Mouse (Mus musculus) bone marrow macrophage, adult 2 months (primary cell): ENCODE data around the gene Matn4.

ENCODE experiments used
- CTCF ChIP-seq: IDR thresholded peaks from 2 replicates; pipeline ENCODE4 v1.5.1; 2012; ENCODE audit warnings: low read depth, mild to moderate bottlenecking, low read length, moderate library complexity
- POLR2A ChIP-seq: IDR thresholded peaks from 2 replicates; pipeline ENCODE4 v1.6.1; 2012; ENCODE audit warnings: mild to moderate bottlenecking, low read depth, low read length, borderline replicate concordance

DNA sequence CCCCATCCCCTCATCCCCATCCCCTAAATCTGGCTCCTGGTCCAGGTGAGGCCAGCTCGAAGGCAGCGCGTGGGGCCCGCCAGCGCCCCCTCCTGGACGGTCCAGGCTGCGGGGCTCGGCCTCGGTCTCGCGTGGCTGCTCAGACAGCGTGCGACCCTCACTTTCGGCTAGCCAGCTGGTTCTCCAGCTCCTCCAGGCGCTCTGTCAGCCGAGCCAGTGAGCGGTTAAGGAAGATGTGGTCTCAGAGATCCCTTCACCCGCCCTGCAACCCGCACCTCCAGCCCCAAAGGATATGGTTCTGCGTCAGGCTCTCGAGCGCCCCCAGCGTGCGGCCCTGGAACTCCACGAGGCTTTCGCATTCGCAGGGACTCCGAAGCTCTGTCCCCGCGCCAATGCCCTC is 15.5 kb downstream of the Matn4 start:
- TF ChIP-seq CTCF (peak; percentile 93), POLR2A (no peak)
